Mouse (Mus musculus): ENCODE measurements at regions not wholly inside any gene's neighbourhood (a gene's known extent, or its start where the extent isn't known, plus 50 kb on each side); places are given as distances from the start of the nearest gene placed in this dataset.
A peak's percentile ranks its signal among the peaks of the same experiment; 100 is the strongest.

GRCm38 (mm10) chr15:86903006-86903405 is 641.1 kb upstream of the Fam19a5 start:
- peak; percentile 68 for DNase-seq (ENCODE audit: low read depth, low spot score)

- DNase-seq (ENCODE audit: low read depth, low spot score) = no peak
Measured at GRCm38 (mm10) chr15:86913276-86913675, 630.8 kb upstream of the Fam19a5 start.

- DNase-seq (ENCODE audit: low read depth, low spot score) = no peak
Measured at GRCm38 (mm10) chr15:86917891-86918290, 626.2 kb upstream of the Fam19a5 start.

GRCm38 (mm10) chr15:86919704-86920103 is 624.4 kb upstream of the Fam19a5 start:
- DNase-seq (ENCODE audit: low read depth, low spot score) = no peak

- DNase-seq (ENCODE audit: low read depth, low spot score) = no peak
Measured at GRCm38 (mm10) chr15:86920185-86920584, 623.9 kb upstream of the Fam19a5 start.

GRCm38 (mm10) chr15:86921401-86921800 is 622.7 kb upstream of the Fam19a5 start:
- no peak for DNase-seq (ENCODE audit: low read depth, low spot score)

- no peak for DNase-seq (ENCODE audit: low read depth, low spot score)
Measured at GRCm38 (mm10) chr15:86925081-86925749, 618.9 kb upstream of the Fam19a5 start.

GRCm38 (mm10) chr15:86932345-86933075 is 611.6 kb upstream of the Fam19a5 start:
- peak; percentile 59 for DNase-seq (ENCODE audit: low read depth, low spot score)

- no peak for DNase-seq (ENCODE audit: low read depth, low spot score)
Measured at GRCm38 (mm10) chr15:86937364-86937763, 606.7 kb upstream of the Fam19a5 start.

GRCm38 (mm10) chr15:86944529-86944928 is 599.6 kb upstream of the Fam19a5 start:
- DNase-seq (ENCODE audit: low read depth, low spot score) = no peak

- no peak for DNase-seq (ENCODE audit: low read depth, low spot score)
Measured at GRCm38 (mm10) chr15:86952593-86952992, 591.5 kb upstream of the Fam19a5 start.

- DNase-seq (ENCODE audit: low read depth, low spot score) = no peak
Measured at GRCm38 (mm10) chr15:86957872-86958271, 586.2 kb upstream of the Fam19a5 start.

GRCm38 (mm10) chr15:86962921-86963320 is 581.2 kb upstream of the Fam19a5 start:
- no peak for DNase-seq (ENCODE audit: low read depth, low spot score)

- DNase-seq (ENCODE audit: low read depth, low spot score) = no peak
Measured at GRCm38 (mm10) chr15:86963486-86963885, 580.6 kb upstream of the Fam19a5 start.

- no peak for DNase-seq (ENCODE audit: low read depth, low spot score)
Measured at GRCm38 (mm10) chr15:86971436-86971835, 572.7 kb upstream of the Fam19a5 start.

- no peak for DNase-seq (ENCODE audit: low read depth, low spot score)
Measured at GRCm38 (mm10) chr15:86996196-86996595, 547.9 kb upstream of the Fam19a5 start.

GRCm38 (mm10) chr15:87018978-87019377 is 525.1 kb upstream of the Fam19a5 start:
- DNase-seq (ENCODE audit: low read depth, low spot score) = no peak

GRCm38 (mm10) chr15:87045971-87046370 is 498.1 kb upstream of the Fam19a5 start:
- no peak for DNase-seq (ENCODE audit: low read depth, low spot score)

- no peak for DNase-seq (ENCODE audit: low read depth, low spot score)
Measured at GRCm38 (mm10) chr15:87054186-87054585, 489.9 kb upstream of the Fam19a5 start.

- DNase-seq (ENCODE audit: low read depth, low spot score) = no peak
Measured at GRCm38 (mm10) chr15:87064890-87065289, 479.2 kb upstream of the Fam19a5 start.

- no peak for DNase-seq (ENCODE audit: low read depth, low spot score)
Measured at GRCm38 (mm10) chr15:87068261-87068660, 475.8 kb upstream of the Fam19a5 start.

GRCm38 (mm10) chr15:87074559-87074958 is 469.5 kb upstream of the Fam19a5 start:
- no peak for DNase-seq (ENCODE audit: low read depth, low spot score)

- no peak for DNase-seq (ENCODE audit: low read depth, low spot score)
Measured at GRCm38 (mm10) chr15:87089827-87090226, 454.3 kb upstream of the Fam19a5 start.

Measured in ZHBTc4 (cell line).